Mouse (Mus musculus) embryo, embryonic 10 days (tissue): ENCODE results near the gene Nusap1.
"Not testable (repeated sequence)": the region's sequence is repeated elsewhere in the genome, so short reads cannot be mapped to it uniquely, and the experiment has no call there.

Experiments used
- DNase-seq: peaks from one replicate; pipeline ENCODE4 v3.0.0-alpha.2; 2015; ENCODE audit warnings: low spot score

Gene Nusap1

GRCm38 (mm10) chr2:119618199-119618982 lies at the start of gene Nusap1, which contains the start of gene Oip5:
TSS of gene Nusap1 (plus strand) at chr2:119618298.
TSS of gene Oip5 (minus strand) at chr2:119618469.
- peak; percentile 99 for DNase-seq

DNA sequence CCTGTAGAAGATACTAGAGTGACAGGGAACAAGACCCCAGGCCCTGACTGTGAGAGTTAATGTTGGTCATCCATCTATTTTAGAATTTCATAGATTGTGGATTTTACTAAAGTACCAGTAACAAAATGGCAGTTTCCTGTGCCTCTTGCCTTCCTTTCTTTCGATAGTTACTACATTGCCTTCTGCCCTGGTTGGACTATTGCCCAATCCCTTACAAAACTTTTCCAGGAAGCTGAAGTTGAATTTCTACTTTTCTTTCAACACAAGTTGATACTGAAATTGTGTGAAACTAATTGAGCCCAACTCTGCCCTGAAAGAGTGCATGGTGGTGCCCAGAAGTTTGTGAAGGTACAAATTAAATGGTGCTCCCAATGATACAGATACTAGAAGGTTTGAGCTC lies 45.6 kb upstream of the Nusap1 start:
- DNase-seq = no peak

- no peak for DNase-seq
These were observed 36.5 kb upstream of the Nusap1 start for GRCm38 (mm10) chr2:119581571-119581970.

DNA sequence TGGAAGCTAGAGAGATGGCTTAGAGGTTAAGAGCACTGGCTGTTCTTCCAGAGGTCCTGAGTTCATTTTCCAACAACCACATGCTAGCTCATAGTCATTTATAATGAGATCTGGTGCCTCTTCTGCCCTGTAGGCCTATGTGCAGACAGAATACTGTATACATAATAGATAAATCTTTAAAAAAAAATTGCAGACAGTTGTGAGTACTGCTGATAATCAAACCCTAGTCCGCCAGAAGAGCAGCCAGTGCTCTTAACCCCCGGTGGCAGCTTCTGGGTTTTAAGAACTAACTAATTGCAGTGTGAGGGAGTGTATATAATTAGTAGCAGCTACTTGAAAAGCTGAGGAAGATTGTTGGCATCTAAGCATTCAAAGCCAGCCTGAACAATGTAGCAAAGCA lies 34.7 kb upstream of the Nusap1 start:
- no peak for DNase-seq

- DNase-seq = no peak
These were observed 33.8 kb upstream of the Nusap1 start for GRCm38 (mm10) chr2:119584282-119584681.

- peak; percentile 78 for DNase-seq
These were observed 30.7 kb upstream of the Nusap1 start for GRCm38 (mm10) chr2:119587383-119587782.

- no peak for DNase-seq
These were observed 26.9 kb upstream of the Nusap1 start for GRCm38 (mm10) chr2:119591247-119591646.

GRCm38 (mm10) chr2:119593765-119594112 lies 24.4 kb upstream of the Nusap1 start:
- DNase-seq = peak; percentile 23

GRCm38 (mm10) chr2:119594113-119594981 lies 23.8 kb upstream of the Nusap1 start:
- DNase-seq = peak; percentile 95

DNA sequence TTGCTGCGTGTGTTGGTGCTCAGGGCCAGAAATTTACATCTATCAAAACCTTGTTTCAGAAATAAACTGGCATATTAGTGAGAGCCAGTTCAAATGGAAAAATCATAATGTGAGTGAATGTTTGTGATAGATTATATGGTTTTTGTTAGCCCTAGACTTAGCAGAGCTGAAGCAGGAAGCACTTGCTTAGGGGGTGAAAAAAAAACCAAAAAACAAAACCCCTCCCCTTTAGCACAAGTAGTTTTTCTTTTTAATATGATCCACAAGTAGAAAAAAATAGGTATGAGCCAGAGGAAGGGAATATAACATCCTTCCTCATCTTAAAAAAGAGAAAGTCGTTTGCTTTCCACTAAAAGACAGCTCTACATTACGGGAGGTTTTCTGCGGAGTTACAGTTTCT lies 22.8 kb upstream of the Nusap1 start:
- DNase-seq = no peak

- no peak for DNase-seq
These were observed 21.2 kb upstream of the Nusap1 start for GRCm38 (mm10) chr2:119596781-119597330.

GRCm38 (mm10) chr2:119601027-119601426 lies 17.1 kb upstream of the Nusap1 start:
- no peak for DNase-seq

GRCm38 (mm10) chr2:119601575-119601974 lies 16.5 kb upstream of the Nusap1 start:
- not testable (repeated sequence) for DNase-seq

GRCm38 (mm10) chr2:119602488-119602887 lies 15.6 kb upstream of the Nusap1 start:
- DNase-seq = no peak

DNA sequence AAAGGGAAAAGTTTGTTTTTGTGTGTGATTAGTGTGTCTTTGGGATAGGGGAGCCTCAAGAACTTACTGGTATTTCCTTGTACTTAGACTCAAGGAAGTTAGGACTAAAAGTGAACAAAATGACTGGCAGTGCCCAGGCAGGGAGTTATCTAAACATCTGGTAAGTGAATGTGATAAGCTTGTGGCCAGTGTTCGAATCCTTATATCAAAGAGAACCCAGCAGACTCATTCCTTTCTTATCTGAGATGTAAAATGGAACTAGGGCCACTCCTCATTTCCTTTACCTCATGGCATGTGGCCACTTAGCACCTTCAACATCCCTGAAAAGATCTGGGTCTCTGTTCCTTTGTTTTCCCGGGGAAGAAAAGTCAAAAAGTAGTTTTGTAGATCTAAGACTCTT lies 14.2 kb upstream of the Nusap1 start:
- DNase-seq = no peak

GRCm38 (mm10) chr2:119605361-119605973 lies 12.6 kb upstream of the Nusap1 start:
- no peak for DNase-seq

DNA sequence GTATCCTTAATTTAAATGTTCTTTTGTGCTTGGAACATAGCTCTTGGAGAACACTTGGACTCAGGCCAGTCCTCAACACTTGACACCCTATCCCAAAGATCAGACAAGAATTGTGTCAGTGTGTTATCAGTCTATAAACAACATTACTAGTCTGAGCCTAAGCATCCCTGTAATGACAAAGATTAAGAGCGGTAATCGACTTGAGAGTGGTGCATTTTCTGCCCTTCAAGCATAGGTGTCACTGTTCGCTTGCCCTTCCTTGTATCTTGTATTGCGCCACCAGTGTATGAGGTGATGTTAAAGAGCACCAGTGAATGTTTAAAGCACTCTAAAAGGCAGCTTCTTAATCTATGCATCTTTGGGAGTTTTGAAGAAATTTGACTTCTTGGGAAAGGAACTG lies 11.1 kb upstream of the Nusap1 start:
- no peak for DNase-seq

DNA sequence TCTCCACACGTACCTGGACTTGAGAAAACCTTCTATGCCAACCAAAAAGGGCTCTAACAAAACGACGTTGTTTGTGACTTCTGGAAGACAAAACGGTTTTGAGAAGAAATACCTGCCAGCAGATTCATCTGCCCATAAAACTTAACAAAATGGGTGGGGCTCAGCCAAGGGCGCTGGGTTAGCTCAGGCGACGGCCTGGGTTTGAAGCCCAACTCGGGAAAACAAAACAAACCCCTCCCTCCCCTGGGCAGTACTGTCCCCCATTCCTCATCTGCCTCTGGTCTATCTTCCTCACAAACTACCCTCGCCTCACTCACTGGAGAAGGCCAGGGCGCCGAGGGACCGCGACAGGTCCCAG lies 278 bp upstream of the Nusap1 start:
- no peak for DNase-seq

DNA sequence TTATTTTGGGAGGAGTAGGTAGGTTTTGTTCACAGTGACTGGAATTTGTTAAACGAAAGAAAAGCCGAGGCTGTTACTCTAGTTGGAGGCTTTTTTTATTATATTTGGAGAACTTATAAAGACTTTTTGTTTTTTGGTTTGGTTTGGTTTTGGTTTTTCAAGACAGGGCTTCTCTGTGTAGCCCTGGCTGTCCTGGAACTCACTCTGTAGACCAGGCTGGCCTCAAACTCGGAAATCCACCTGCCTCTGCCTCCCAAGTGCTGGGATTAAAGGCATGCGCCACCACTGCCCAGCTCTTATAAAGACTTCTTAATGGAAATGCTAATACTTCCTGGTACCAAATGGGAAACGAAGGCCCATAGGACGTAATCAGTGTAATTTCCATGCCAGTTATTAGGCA lies 904 bp downstream of the Nusap1 start:
- DNase-seq = not testable (repeated sequence)

GRCm38 (mm10) chr2:119621302-119621701 lies 3.2 kb downstream of the Nusap1 start:
- DNase-seq = no peak

- no peak for DNase-seq
These were observed 18.7 kb downstream of the Nusap1 start for GRCm38 (mm10) chr2:119636781-119637180.

DNA sequence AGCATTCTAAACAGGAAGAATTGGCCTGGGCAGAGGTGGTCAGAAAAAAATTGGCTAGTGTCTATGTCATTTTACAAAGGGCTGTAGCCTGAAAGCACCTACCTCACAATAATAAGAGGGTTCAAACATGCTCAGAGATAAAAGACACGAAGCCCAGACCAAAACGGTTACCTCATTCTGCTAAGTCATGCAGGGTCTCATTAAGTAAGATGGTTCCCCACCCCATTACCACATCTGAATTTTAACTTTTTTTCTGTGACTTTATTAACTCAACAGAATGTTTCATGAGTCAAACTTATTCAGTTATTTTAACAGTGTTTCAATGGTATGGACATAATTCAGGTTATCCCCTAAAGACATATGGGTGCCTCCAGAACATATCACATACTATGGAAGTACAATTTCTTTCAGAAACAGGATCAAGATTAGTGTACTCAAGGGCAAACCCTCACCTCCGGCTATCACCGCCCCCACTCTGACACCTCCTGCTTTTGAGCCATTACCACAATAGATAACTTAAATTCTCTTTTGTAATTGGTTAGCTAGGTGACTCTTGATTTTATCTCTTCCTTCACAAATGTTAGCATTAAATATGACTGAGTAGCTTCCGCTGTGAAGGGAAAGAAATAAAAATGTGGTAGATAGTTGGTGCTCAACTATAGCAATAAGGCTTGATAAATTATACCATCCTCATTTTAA lies 23.3 kb downstream of the Nusap1 start:
- no peak for DNase-seq
